Mouse (Mus musculus) heart, adult 2 months (tissue): ENCODE data around the gene Cct8l1. TPM values are rescaled to one million over a fixed set of nuclear protein-coding genes. Genes with fewer than 3 reads are reported as not detected.

Source experiments
- DNase-seq, 2 experiments: peaks; one replicate each; pipeline ENCODE4 v3.0.0; 2021
- H3K27ac ChIP-seq: fragments of 200-600 bp; 2 replicates; pipeline ENCODE4 v1.8.1; 2022
- H3K27me3 ChIP-seq: fragments of 200-500 bp; 2 replicates; pipeline ENCODE4 v1.6.1; 2012; ENCODE audit warnings: mild to moderate bottlenecking, low read length, inconsistent platforms, mixed read lengths; ENCODE audit not compliant: control insufficient read depth, insufficient read depth
- H3K36me3 ChIP-seq: fragments of 200-500 bp; 2 replicates; pipeline ENCODE4 v1.6.1; 2012; ENCODE audit warnings: low read length, inconsistent platforms; ENCODE audit not compliant: control insufficient read depth, insufficient read depth
- H3K4me1 ChIP-seq: fragments of 200-500 bp; 2 replicates; pipeline ENCODE4 v1.6.1; 2011; ENCODE audit warnings: low read length; ENCODE audit not compliant: control insufficient read depth, insufficient read depth
- H3K4me3 ChIP-seq: fragments of 200-600 bp; 2 replicates; pipeline ENCODE4 v1.8.1; 2022
- H3K79me2 ChIP-seq: fragments of 200-500 bp; replicated peaks from 2 replicates; pipeline ENCODE4 v1.6.1; 2012; ENCODE audit warnings: mild to moderate bottlenecking, inconsistent platforms, low read length, moderate library complexity, mixed read lengths; ENCODE audit not compliant: control insufficient read depth, insufficient read depth
- H3K9ac ChIP-seq: fragments of 200-500 bp; 2 replicates; pipeline ENCODE4 v1.6.1; 2012; ENCODE audit warnings: low read depth, mild to moderate bottlenecking, control low read depth, inconsistent platforms, low read length, mixed read lengths
- CTCF ChIP-seq: fragments of 200-600 bp; IDR thresholded peaks from 2 replicates; pipeline ENCODE4 v1.8.1; 2022; ENCODE audit warnings: antibody characterized with exemption, mild to moderate bottlenecking, moderate library complexity
- EP300 ChIP-seq: fragments of 200-500 bp; IDR thresholded peaks from 2 replicates; pipeline ENCODE4 v1.6.1; 2011; ENCODE audit warnings: low read depth, low read length, control low read depth; ENCODE audit not compliant: insufficient read depth
- POLR2A ChIP-seq: fragments of 200-500 bp; IDR thresholded peaks from 2 replicates; pipeline ENCODE4 v1.6.1; 2011; ENCODE audit warnings: mild to moderate bottlenecking, low read depth, low read length, control low read depth; ENCODE audit not compliant: insufficient read depth
- WGBS: fragments of 180-500 bp; shearing (Covaris S2); methylation state at CpG from one replicate; pipeline ENCODE4 v1.1.7; 2018; 5-methylcytosine and 5-hydroxymethylcytosine counted together
- intact Hi-C: fragments of 180-260 bp; cut with DNase I; formaldehyde crosslinking; loops from one replicate; pipeline ENCODE4 v1.15.1; 2025
- polyA plus RNA-seq: library from polyadenylated mRNA; depleted of rRNA; stranded (reverse); fragments of >200 nt; gene quantifications from 2 replicates; pipeline ENCODE4 v1.2.3, GENCODE M21; 2012
- total RNA-seq, 2 experiments: library from RNA; stranded (reverse); gene quantifications; 2 replicates each; pipeline ENCODE4 v1.2.3; 2021

Gene Cct8l1
- total and polyA plus RNA-seq, 3 experiments, result 0.06 to 0.18 TPM; not detected in 1

- Histone ChIP-seq H3K27me3 (no peaks in the 10 kb centered on the region), H3K79me2 (peaks cover 4% of the 10 kb centered on the region; the same call in 1 of the 2 replicates), H3K4me3 (peak overlapping the region; percentile 93), H3K36me3 (peaks cover 8% of the 10 kb centered on the region), H3K9ac (peak overlapping the region; percentile 100), H3K27ac (peak overlapping the region; percentile 97), H3K4me1 (peaks cover 2% of the 10 kb centered on the region)
- WGBS, result under 1% methylated on average over 78 of the region's 78 CpGs
- TF ChIP-seq POLR2A (no peak), EP300 (no peak), CTCF (no peak)
- peak; percentile 79 to 80 for DNase-seq
- intact Hi-C loops, result loop anchor here (5.0 kb wide), 3 partner anchors 61 to 209 kb away; partner anchors contain the start of gene Xrcc2
Observed at GRCm38 (mm10) chr5:25497720-25498345, 18.0 kb upstream of the Cct8l1 start.

DNA sequence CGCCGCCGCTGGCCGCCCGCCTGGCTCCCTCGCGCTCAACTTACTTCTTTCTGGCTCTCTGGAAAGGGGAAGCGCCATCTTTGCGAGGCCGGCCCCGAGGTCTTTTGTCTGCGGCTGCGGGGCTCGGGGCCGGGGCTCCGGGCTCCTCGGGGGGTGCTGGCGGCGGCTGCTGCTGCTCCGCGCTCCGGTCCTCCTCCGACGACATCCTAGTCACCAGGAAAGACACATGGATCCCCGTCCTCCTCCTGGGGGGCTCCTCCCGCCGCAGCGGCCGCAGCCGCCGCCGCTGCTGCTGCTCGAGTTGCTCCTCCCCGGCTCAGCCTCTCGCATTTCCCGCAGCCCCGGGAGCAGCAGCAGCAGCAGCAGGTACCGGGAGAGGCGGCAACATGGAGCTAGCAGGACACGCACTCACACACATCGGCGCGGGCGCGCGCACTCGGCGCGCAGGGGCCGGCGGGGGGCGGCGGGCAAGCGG lies 17.5 kb upstream of the Cct8l1 start, which contains the start of gene Kmt2c:
Gene Kmt2c, minus strand, starts transcription at position 438 of the 475 bp plus-strand sequence.
- TF ChIP-seq EP300 (no peak), POLR2A (peak; percentile 72)
- peaks cover 4% of the 10 kb centered on the region; the same call in 1 of the 2 replicates for H3K79me2 ChIP-seq
- H3K27me3 ChIP-seq, result no peaks in the 10 kb centered on the region
- peak within 1 kb of the TSS; percentile 99 for H3K27ac ChIP-seq
- peak within 1 kb of the TSS; percentile 100 for H3K9ac ChIP-seq
- intact Hi-C loops, result loop anchor here (5.0 kb wide), 3 partner anchors 61 to 209 kb away; partner anchors contain the start of gene Xrcc2
- H3K4me3 ChIP-seq, result peak within 1 kb of the TSS; percentile 93
- WGBS, result 2% methylated on average over 46 of the region's 54 CpGs
- H3K4me1 ChIP-seq, result peaks cover 2% of the 10 kb centered on the region
- DNase-seq, result no peak
- peaks cover 7% of the 10 kb centered on the region for H3K36me3 ChIP-seq

GRCm38 (mm10) chr5:25498821-25499422 lies 16.9 kb upstream of the Cct8l1 start:
- peak; percentile 87 to 88 for DNase-seq
- H3K9ac ChIP-seq, result peak overlapping the region; percentile 83
- intact Hi-C loops, result loop anchor here (1.0 to 5.0 kb wide), 4 partner anchors 30 to 208 kb away; partner anchors contain the start of gene Xrcc2
- TF ChIP-seq POLR2A, result peak; percentile 50
- no peak for TF ChIP-seq CTCF
- 0 out of 2 replicates have a peak, but pooled peaks have one; percentile 23 for TF ChIP-seq EP300
- peak overlapping the region; percentile 99 for H3K27ac ChIP-seq
- peak overlapping the region; percentile 72 for H3K4me3 ChIP-seq
- 3% methylated on average over 66 of the region's 87 CpGs for WGBS
- H3K4me1 ChIP-seq, result peaks cover 2% of the 10 kb centered on the region
- H3K27me3 ChIP-seq, result no peaks in the 10 kb centered on the region
- peaks cover 5% of the 10 kb centered on the region for H3K36me3 ChIP-seq
- H3K79me2 ChIP-seq, result peaks cover 4% of the 10 kb centered on the region; the same call in 1 of the 2 replicates

DNA sequence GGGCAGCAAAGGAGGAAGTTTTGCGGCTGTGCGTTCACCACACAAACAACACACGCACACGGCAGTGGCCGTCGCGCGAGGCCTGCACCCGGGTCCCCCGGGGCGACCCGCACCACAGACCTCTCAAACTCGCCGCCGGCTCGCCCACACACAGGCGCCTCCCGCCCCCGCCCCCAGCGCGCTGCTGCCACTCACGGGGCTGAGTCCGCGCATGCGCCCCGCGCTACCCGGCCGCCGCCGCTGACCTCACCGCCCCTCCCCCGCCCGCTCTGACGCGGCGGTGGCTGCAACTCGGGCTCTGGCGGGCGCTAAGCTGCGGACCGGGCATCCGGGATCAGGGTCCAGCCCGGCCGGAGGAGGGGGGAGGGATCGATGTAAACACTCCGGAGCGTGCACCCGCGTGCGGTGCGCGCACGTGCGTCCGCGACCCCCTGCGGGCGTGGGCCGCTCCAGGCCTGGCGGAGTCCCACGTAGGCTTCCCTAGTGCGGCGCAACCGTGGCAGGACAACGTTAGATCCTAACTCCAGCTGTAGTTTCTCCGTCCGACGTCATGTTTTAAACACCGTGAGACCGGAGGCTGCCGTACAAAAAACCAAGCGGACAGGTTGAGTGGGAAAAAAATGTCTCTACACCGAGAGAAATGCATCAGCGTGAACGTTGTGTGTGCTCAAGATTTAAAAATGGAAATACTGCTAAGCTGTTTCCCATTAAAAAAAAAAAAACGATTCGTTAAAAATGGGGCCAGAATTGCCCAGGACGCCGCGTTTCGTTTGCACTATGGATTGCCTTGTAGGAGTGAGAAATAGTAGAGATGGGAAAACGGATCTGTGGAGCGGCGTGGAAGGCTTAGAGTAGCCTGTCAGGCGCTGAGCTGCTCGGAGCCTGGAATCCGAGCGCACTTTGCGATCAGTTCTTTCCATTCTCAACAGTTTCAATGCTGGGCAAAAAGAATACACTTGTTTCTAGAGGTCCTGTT lies 16.2 kb upstream of the Cct8l1 start:
- peak overlapping the region; percentile 88 for H3K9ac ChIP-seq
- DNase-seq, result peak; percentile 99
- peak overlapping the region; percentile 72 for H3K4me3 ChIP-seq
- peaks cover 2% of the 10 kb centered on the region for H3K4me1 ChIP-seq
- no peaks in the 10 kb centered on the region for H3K27me3 ChIP-seq
- peaks cover 3% of the 10 kb centered on the region for H3K36me3 ChIP-seq
- peak overlapping the region; percentile 99 for H3K27ac ChIP-seq
- WGBS, result under 1% methylated on average over 75 of the region's 90 CpGs
- no peak for TF ChIP-seq EP300
- peak; percentile 15; the same call in 1 of the 2 replicates for TF ChIP-seq CTCF
- TF ChIP-seq POLR2A, result no peak; the same call in 1 of the 2 replicates
- intact Hi-C loops, result loop anchor here (1.0 to 5.0 kb wide), 4 partner anchors 30 to 208 kb away; partner anchors contain the start of gene Xrcc2
- peaks cover 2% of the 10 kb centered on the region; the same call in 1 of the 2 replicates for H3K79me2 ChIP-seq

DNA sequence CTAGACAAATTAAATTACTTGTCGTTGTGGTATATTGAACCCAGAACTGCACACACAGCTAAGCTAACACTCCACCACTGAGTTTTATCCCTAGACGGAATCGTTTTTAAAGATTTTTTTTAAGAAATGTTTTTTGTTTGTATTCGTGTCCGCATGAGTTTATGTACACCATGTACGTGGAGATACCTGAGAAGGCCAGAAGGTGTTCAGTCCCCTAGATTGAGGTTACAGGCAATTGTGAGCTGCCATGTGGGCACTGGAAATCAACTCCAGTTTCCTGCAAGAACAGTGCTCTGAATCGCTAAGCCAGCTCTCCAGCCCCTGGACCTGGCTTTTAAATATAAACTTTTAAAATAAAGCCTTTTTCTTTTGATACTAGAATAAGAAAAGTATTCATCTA lies 15.2 kb upstream of the Cct8l1 start:
- DNase-seq, result no peak
- WGBS, result 83% methylated on average over 7 of the region's 7 CpGs
- H3K36me3 ChIP-seq, result peaks cover 2% of the 10 kb centered on the region
- no peaks in the 10 kb centered on the region for H3K79me2 ChIP-seq
- H3K27ac ChIP-seq, result peak overlapping the region; percentile 99; the same call in 1 of the 2 replicates
- intact Hi-C loops, result no loop called here
- no peak overlapping the region for H3K4me3 ChIP-seq
- H3K9ac ChIP-seq, result no peak overlapping the region
- peaks cover 2% of the 10 kb centered on the region for H3K4me1 ChIP-seq
- TF ChIP-seq EP300 (no peak), CTCF (no peak)
- H3K27me3 ChIP-seq, result no peaks in the 10 kb centered on the region
